Mouse (Mus musculus) ES-E14 (cell line): ENCODE results near the gene Ctnna3.

Source experiments
- CHD2 ChIP-seq: IDR thresholded peaks from 2 replicates; pipeline ENCODE4 v1.6.1; 2014; ENCODE audit warnings: mild to moderate bottlenecking, low read depth, low read length, inconsistent platforms
- MAFK ChIP-seq: IDR thresholded peaks from 2 replicates; pipeline ENCODE4 v1.6.1; 2014; ENCODE audit warnings: mild to moderate bottlenecking, low read depth, low read length, inconsistent platforms; ENCODE audit not compliant: insufficient read depth
- ZC3H11A ChIP-seq: IDR thresholded peaks from 2 replicates; pipeline ENCODE4 v1.6.1; 2012; ENCODE audit warnings: low read depth, mild to moderate bottlenecking, inconsistent platforms, low read length, borderline replicate concordance

DNA sequence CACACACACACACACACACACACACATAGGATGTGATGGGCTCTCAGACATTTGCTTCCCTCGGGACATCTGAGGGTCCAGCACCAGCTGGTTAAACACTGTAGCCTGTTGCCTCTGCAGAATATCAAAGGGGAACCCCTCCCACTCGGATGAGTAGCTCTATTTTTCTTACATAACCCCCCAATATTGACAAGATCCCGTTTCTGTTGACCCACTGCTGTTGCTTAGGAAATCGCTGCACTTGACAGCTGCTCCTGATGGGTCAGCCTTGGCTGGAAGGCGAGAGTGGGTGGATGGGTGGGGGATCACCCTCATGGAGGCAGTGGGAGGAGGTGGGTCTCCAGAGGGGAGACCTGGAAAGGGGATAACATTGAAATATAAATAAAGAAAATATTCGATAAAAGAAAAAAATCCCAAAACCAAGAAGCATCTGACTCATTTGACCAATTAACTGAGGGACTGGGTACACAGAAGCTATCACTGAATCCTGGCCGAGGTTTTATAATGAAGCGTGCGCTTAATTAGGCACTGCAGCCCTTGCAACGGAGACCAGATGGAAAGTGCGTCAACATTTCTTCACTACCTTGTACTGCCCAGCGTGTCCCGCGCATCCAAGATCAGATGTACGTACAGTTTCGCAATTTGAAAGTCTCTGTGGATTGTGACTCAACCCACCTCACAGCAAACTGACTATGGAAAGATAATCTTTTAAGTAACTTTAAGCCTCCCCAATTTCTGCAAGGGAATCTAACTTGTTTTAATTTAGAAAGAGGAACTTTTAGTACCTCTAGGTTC is 19.5 kb upstream of the Ctnna3 start:
- TF ChIP-seq MAFK (no peak), CHD2 (no peak), ZC3H11A (no peak)
